Mouse (Mus musculus) ES-Bruce4 (cell line): ENCODE results near the gene Heg1.

Experiments
- CTCF ChIP-seq: IDR thresholded peaks from one replicate; pipeline ENCODE4 v1.8.1; 2011; ENCODE audit warnings: low read depth, low read length
- POLR2A ChIP-seq: IDR thresholded peaks from one replicate; pipeline ENCODE4 v1.8.1; 2011; ENCODE audit warnings: low read length; ENCODE audit not compliant: insufficient read depth

DNA sequence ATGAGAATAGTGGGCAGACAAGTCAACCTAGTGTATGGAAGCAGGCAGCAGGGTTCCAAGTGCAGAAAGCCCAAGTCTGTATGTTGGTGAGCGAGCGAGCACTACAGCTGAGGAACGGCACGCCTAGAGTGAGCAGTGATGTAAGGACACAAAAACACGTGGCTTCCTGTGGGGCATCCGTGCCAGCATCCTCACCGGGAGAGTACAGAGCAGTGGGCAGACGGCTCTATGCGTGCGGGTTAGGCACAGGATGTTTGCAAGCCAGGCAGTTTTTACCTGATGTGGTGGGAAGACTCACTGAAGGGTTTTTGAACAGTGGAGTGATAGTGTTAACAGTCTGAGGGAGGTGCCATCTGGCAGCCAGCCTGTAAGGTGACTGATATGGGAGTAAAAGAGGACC, 23.9 kb downstream of the Heg1 start:
- no peak for TF ChIP-seq CTCF
- no peak for TF ChIP-seq POLR2A
